Mouse (Mus musculus) hindbrain, embryonic 16.5 days (tissue): ENCODE measurements around the gene Cited2. TPM values are rescaled to one million over a fixed set of nuclear protein-coding genes. Genes with fewer than 3 reads are reported as not detected.
A peak's percentile ranks its signal among the peaks of the same experiment; 100 is the strongest.

ENCODE experiments used
- ATAC-seq: fragments of 200-750 bp; cut with Nextera tagmentation; 2 replicates; pipeline ENCODE4 v1.8.0; 2017; ENCODE audit warnings: moderate TSS enrichment, moderate library complexity
- H3K27ac ChIP-seq: fragments of 300-500 bp; sonication (generic); 2 replicates; pipeline ENCODE4 v1.5.1; 2014; ENCODE audit warnings: low read depth, mild to moderate bottlenecking, control low read depth, low read length, moderate library complexity
- H3K27me3 ChIP-seq: fragments of 300-500 bp; sonication (generic); replicated peaks from 2 replicates; pipeline ENCODE4 v1.6.1; 2014; ENCODE audit warnings: low read length; ENCODE audit not compliant: control insufficient read depth, insufficient read depth
- H3K36me3 ChIP-seq: fragments of 300-500 bp; sonication (generic); 2 replicates; pipeline ENCODE4 v1.6.1; 2014; ENCODE audit warnings: mild to moderate bottlenecking, low read length, moderate library complexity, mixed read lengths; ENCODE audit not compliant: control insufficient read depth, insufficient read depth
- H3K4me1 ChIP-seq: fragments of 300-500 bp; sonication (generic); 2 replicates; pipeline ENCODE4 v1.6.1; 2014; ENCODE audit warnings: low read depth, low read length; ENCODE audit not compliant: control insufficient read depth, insufficient read depth
- H3K4me2 ChIP-seq: fragments of 300-500 bp; sonication (generic); 2 replicates; pipeline ENCODE4 v1.6.1; 2014; ENCODE audit warnings: mild to moderate bottlenecking, low read length, control low read depth, moderate library complexity
- H3K4me3 ChIP-seq: fragments of 300-500 bp; sonication (generic); 2 replicates; pipeline ENCODE4 v1.5.1; 2014; ENCODE audit warnings: mild to moderate bottlenecking, low read length, control low read depth, moderate library complexity
- H3K9ac ChIP-seq: fragments of 300-500 bp; sonication (generic); 2 replicates; pipeline ENCODE4 v1.6.1; 2014; ENCODE audit warnings: low read depth, mild to moderate bottlenecking, control low read depth, low read length, moderate library complexity
- H3K9me3 ChIP-seq: fragments of 300-500 bp; sonication (generic); 2 replicates; pipeline ENCODE4 v1.6.1; 2014; ENCODE audit warnings: mild to moderate bottlenecking, low read length, moderate library complexity; ENCODE audit not compliant: control insufficient read depth
- WGBS: fragments of 180-500 bp; shearing (Covaris S2); extraction: QIAGEN DNeasy Blood & Tissue Kit; methylation state at CpG from one replicate; pipeline ENCODE4 v1.1.7; 2014; 5-methylcytosine and 5-hydroxymethylcytosine counted together
- polyA plus RNA-seq: library from polyadenylated mRNA; unstranded; fragments of >200 nt; fragmentation: Nextera tagmentation; extraction: Ambion mirVana; gene quantifications from 2 replicates; pipeline ENCODE4 v1.2.1, GENCODE M21; 2015

Cited2 gene
- polyA plus RNA-seq, 1 experiment from 2014 or later, result 59.1 TPM

DNA sequence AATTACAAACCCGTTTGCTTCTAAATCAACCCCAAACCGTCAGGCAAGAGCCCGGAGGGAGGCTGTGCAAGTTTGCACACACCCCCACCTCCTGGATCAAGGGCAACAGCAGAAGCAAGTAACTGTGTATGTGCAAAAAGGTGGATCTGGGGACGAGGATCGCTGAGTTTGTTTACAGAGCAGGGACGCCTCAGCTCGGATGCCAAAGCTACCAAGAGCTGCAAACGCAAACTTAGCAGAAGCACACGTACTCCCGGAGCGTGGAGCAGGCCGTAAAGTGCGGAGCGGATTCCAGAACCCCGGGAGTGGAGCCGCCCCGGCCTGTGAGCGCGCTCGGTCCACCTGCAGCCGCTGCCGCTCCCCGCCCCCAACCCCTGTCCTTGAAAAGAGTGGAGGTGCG is 860 bp upstream of the Cited2 start:
- WGBS, result under 1% methylated on average over 24 of the region's 24 CpGs
- Histone ChIP-seq H3K4me2 (peak overlapping the region; percentile 83), H3K27ac (peak overlapping the region; percentile 100), H3K36me3 (no peaks in the 10 kb centered on the region), H3K9me3 (no peaks in the 10 kb centered on the region), H3K27me3 (no peaks in the 10 kb centered on the region), H3K9ac (peak overlapping the region; percentile 73), H3K4me3 (peak overlapping the region; percentile 94), H3K4me1 (peaks cover 13% of the 10 kb centered on the region)
- ATAC-seq, result peak; percentile 85

DNA sequence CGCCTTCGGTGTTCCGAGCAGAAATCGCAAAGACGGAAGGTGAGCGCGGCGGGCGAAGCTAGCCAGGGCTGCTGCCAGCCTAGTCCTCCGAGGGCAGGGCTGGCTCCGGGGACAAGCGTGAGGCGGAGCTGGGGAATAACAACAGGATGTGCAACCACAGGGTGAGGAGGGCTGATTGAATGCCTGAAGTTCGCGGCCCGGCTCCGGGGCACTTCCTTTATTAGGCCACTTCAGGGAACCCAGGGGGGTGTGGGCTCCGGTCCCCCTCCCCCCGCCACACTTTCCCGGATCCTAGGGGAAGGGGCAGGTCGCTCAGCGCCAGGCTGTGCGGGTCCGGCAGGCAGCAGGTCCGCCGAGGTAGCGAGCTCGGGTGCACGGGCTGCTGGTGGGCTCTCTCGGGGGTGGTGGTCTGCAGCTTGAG is 413 bp downstream of the Cited2 start:
- Histone ChIP-seq H3K9ac (peak overlapping the region; percentile 92), H3K4me3 (peak overlapping the region; percentile 94), H3K4me1 (peaks cover 13% of the 10 kb centered on the region), H3K27me3 (no peaks in the 10 kb centered on the region), H3K36me3 (no peaks in the 10 kb centered on the region), H3K27ac (peak overlapping the region; percentile 100), H3K9me3 (no peaks in the 10 kb centered on the region), H3K4me2 (peak overlapping the region; percentile 67)
- peak; percentile 52 for ATAC-seq
- WGBS, result under 1% methylated on average over 30 of the region's 30 CpGs

DNA sequence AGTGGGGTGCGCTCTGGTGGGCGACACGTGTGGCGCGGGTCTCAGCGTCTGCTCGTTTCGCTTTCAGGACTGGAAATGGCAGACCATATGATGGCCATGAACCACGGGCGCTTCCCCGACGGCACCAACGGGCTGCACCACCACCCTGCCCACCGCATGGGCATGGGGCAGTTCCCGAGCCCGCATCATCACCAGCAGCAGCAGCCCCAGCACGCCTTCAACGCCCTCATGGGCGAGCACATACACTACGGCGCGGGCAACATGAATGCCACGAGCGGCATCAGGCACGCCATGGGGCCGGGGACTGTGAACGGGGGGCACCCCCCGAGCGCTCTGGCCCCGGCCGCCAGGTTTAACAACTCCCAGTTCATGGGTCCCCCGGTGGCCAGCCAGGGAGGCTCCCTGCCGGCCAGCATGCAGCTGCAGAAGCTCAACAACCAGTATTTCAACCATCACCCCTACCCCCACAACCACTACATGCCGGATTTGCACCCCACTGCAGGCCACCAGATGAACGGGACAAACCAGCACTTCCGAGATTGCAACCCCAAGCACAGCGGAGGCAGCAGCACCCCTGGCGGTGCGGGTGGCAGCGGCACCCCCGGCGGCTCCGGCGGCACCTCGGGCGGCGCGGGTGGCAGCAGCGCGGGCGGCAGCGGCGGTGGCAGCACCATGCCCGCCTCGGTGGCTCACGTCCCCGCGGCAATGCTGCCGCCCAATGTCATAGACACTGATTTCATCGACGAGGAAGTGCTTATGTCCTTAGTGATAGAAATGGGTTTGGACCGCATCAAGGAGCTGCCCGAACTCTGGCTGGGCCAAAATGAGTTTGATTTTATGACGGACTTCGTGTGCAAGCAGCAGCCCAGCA is 1.1 kb downstream of the Cited2 start:
- peak overlapping the region; percentile 94 for H3K4me3 ChIP-seq
- H3K36me3 ChIP-seq, result no peaks in the 10 kb centered on the region
- peak overlapping the region; percentile 92 for H3K9ac ChIP-seq
- no peaks in the 10 kb centered on the region for H3K9me3 ChIP-seq
- ATAC-seq, result peak; percentile 27
- H3K27me3 ChIP-seq, result no peaks in the 10 kb centered on the region
- H3K27ac ChIP-seq, result peak overlapping the region; percentile 100
- WGBS, result under 1% methylated on average over 62 of the region's 65 CpGs
- peak overlapping the region; percentile 67 for H3K4me2 ChIP-seq
- peaks cover 13% of the 10 kb centered on the region for H3K4me1 ChIP-seq

DNA sequence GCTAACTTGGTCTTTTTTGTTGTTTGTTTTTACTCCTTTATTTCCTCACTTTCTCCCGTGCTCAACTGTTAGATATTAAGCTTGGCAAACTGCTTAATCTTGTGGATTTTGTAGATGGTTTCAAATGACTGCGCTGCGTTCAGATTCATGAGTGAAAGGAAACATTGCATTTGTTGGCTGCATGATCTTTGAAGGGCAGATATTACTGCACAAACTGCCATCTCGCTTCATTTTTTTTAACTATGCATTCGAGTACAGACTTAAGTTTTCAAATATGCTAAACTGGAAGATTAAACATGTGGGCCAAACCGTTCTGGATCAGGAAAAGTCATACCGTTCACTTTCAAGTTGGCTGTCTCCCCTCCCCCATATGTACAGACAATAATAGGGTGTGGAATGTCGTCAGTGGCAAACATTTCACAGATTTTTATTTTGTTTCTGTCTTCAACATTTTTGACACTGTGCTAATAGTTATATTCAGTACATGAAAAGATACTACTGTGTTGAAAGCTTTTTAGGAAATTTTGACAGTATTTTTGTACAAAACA is 2.1 kb downstream of the Cited2 start:
- Histone ChIP-seq H3K4me3 (peak overlapping the region; percentile 94), H3K4me1 (peaks cover 13% of the 10 kb centered on the region), H3K27me3 (no peaks in the 10 kb centered on the region), H3K36me3 (no peaks in the 10 kb centered on the region), H3K9ac (peak overlapping the region; percentile 30; the same call in 1 of the 2 replicates), H3K4me2 (peak overlapping the region; percentile 67), H3K9me3 (no peaks in the 10 kb centered on the region), H3K27ac (0 out of 2 replicates have a peak overlapping the region, but pooled peaks have one; percentile 32)
- no peak for ATAC-seq
- 10% methylated on average over 8 of the region's 8 CpGs for WGBS

DNA sequence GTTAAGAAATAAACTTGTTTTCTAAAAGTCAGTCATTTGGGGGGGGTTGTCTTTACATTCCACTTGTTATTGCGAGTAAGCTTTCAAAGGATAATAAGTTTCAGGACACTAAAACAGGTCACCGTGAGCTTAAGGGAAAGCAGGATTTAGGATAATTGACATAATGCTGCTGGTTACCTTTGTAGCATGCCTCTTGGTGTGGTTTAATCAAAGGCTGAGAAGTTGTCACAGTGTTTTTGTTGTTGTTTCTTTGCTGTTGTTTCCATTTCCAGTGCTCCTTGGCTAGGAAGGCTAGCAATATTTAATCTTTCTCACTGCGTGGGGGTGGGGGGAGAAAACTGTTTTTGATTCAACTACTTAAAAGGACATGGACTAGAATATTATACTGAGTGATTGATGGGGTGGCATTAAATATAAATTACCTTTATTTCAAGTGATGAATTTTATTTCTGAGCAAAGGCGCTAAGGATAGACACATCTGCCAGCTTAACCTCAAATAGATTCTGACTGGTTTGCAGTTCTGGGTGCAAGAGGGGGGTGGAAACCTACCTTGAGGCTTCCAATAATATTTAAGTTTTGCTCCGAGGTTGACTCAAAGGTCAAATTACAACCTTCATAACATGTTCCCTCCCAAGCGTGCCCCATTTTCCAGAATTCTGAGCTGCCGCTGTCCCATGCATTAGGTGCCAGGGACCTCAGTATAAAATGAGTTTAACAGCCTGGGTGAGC is 2.8 kb downstream of the Cited2 start:
- Histone ChIP-seq H3K27ac (peak overlapping the region; percentile 40), H3K4me2 (peak overlapping the region; percentile 67), H3K4me3 (peak overlapping the region; percentile 94), H3K36me3 (no peaks in the 10 kb centered on the region), H3K4me1 (peaks cover 13% of the 10 kb centered on the region), H3K9ac (peak overlapping the region; percentile 57), H3K27me3 (no peaks in the 10 kb centered on the region), H3K9me3 (no peaks in the 10 kb centered on the region)
- WGBS, result 42% methylated on average over 7 of the region's 7 CpGs
- no peak for ATAC-seq

DNA sequence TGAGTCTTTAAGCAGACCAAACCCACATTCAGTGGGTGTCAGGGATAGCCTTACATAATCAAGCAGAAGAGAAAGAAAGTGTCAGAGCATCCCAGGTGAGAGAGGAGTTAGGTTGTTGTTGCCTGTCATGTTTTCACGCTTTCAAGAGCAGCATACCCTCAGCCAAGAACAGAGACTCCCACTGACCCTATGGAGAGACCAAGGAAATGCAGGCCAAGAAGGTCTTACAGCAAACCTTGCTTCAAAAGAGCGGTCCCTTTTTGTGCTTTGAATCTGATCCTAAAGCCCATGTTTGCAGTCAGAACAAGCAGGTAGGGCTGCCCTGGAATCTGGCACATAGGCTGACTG is 3.3 kb downstream of the Cited2 start:
- Histone ChIP-seq H3K4me2 (peak overlapping the region; percentile 67), H3K4me3 (peak overlapping the region; percentile 94), H3K27me3 (no peaks in the 10 kb centered on the region), H3K9ac (peak overlapping the region; percentile 57), H3K36me3 (no peaks in the 10 kb centered on the region), H3K4me1 (peaks cover 13% of the 10 kb centered on the region), H3K27ac (peak overlapping the region; percentile 40), H3K9me3 (no peaks in the 10 kb centered on the region)
- no peak for ATAC-seq
- WGBS, result 50% methylated on average over 2 of the region's 2 CpGs

DNA sequence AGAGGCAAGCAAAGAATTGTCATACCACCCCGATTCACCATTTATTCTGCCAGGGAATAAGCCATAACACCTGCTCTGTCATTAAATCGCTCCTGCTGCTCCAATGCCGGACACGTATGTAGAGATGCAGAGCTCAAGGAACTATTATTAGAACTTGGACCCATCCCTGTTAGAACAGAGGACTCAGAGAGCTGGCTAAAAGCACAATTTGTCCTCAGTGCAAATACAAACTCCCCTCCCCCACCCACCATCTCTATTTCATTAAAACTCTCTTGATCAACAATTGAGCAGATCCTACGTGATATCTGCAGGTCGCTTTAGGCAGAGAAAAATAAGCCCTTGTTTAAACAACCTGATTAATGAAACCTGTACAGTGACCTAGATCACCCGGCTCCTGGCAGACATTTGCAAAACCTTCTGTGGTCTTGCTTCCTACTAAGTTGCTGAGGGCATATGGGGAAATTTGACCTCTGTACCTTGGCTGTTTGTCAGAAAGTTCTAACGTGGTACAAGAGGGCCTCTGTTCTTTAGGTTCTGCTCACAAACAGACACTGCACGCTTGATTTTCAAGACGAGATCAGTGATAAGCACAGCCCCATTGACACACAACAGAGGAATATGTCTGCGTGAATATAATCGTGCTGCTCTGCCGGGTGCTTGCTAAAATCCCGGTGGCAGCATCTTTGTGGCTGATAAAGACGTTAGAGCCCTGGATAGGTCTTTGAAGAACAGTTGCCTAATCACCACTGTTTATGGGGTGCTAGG is 4.3 kb downstream of the Cited2 start:
- Histone ChIP-seq H3K9ac (peak overlapping the region; percentile 52; the same call in 1 of the 2 replicates), H3K4me3 (peak overlapping the region; percentile 94), H3K4me1 (peaks cover 13% of the 10 kb centered on the region), H3K27ac (peak overlapping the region; percentile 21), H3K4me2 (peak overlapping the region; percentile 67), H3K36me3 (no peaks in the 10 kb centered on the region), H3K9me3 (no peaks in the 10 kb centered on the region), H3K27me3 (no peaks in the 10 kb centered on the region)
- ATAC-seq, result no peak
- 14% methylated on average over 15 of the region's 15 CpGs for WGBS

DNA sequence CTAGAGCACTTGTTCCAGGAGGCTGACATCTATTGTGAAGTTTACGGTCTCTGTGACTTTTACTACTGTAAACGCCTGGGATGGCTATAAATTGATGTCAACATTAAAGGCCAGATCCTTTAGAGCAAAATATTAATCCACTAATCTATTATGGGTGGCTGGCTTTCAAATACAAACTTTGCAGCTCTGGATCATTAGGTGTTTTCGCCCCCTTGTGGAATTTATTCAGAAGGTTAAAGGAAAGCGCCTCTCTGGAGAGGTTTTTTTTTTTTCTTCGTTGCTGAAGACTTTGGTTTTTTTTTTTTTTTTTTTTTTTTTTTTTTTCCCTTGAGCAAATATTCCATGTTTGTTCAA is 4.9 kb downstream of the Cited2 start:
- Histone ChIP-seq H3K9me3 (no peaks in the 10 kb centered on the region), H3K4me3 (peak overlapping the region; percentile 94), H3K27ac (peak overlapping the region; percentile 21; the same call in 1 of the 2 replicates), H3K4me1 (peaks cover 13% of the 10 kb centered on the region), H3K36me3 (no peaks in the 10 kb centered on the region), H3K27me3 (no peaks in the 10 kb centered on the region), H3K9ac (no peak overlapping the region), H3K4me2 (peak overlapping the region; percentile 67)
- ATAC-seq, result no peak
- WGBS, result 5% methylated on average over 5 of the region's 5 CpGs
